Mouse (Mus musculus) embryonic facial prominence, embryonic 14.5 days (tissue): ENCODE data around the gene Phc1. TPM values are rescaled to one million over a fixed set of nuclear protein-coding genes. Genes with fewer than 3 reads are reported as not detected.

Experiments used
- ATAC-seq: fragments of 200-750 bp; cut with Nextera tagmentation; 2 replicates; pipeline ENCODE4 v1.8.0; 2017; ENCODE audit warnings: low read depth, moderate number of reproducible peaks, moderate TSS enrichment
- DNase-seq: peaks from one replicate; pipeline ENCODE4 v3.0.0-alpha.2; 2015; ENCODE audit warnings: low spot score
- H3K27ac ChIP-seq: fragments of 300-500 bp; sonication (generic); replicated peaks from 2 replicates; pipeline ENCODE4 v1.5.1; 2014; ENCODE audit warnings: low read depth, mild to moderate bottlenecking, low read length, moderate library complexity
- H3K27me3 ChIP-seq: fragments of 300-500 bp; sonication (generic); replicated peaks from 2 replicates; pipeline ENCODE4 v1.6.1; 2014; ENCODE audit warnings: low read length; ENCODE audit not compliant: control insufficient read depth, insufficient read depth
- H3K36me3 ChIP-seq: fragments of 300-500 bp; sonication (generic); 2 replicates; pipeline ENCODE4 v1.6.1; 2014; ENCODE audit warnings: low read length, mixed read lengths; ENCODE audit not compliant: control insufficient read depth, insufficient read depth
- H3K4me1 ChIP-seq: fragments of 300-500 bp; sonication (generic); 2 replicates; pipeline ENCODE4 v1.6.1; 2014; ENCODE audit warnings: antibody characterized with exemption, low read length; ENCODE audit not compliant: control insufficient read depth, insufficient read depth
- H3K4me2 ChIP-seq: fragments of 300-500 bp; sonication (generic); 2 replicates; pipeline ENCODE4 v1.6.1; 2014; ENCODE audit warnings: low read depth, mild to moderate bottlenecking, low read length, moderate library complexity, mixed read lengths
- H3K4me3 ChIP-seq: fragments of 300-500 bp; sonication (generic); 2 replicates; pipeline ENCODE4 v1.5.1; 2014; ENCODE audit warnings: low read depth, mild to moderate bottlenecking, low read length
- H3K9ac ChIP-seq: fragments of 300-500 bp; sonication (generic); 2 replicates; pipeline ENCODE4 v1.6.1; 2014; ENCODE audit warnings: low read depth, mild to moderate bottlenecking, low read length, moderate library complexity, mixed read lengths
- H3K9me3 ChIP-seq: fragments of 300-500 bp; sonication (generic); 2 replicates; pipeline ENCODE4 v1.6.1; 2016; ENCODE audit warnings: low read length; ENCODE audit not compliant: control insufficient read depth
- WGBS: fragments of 180-500 bp; shearing (Covaris S2); extraction: QIAGEN DNeasy Blood & Tissue Kit; methylation state at CpG from one replicate; pipeline ENCODE4 v1.1.7; 2014; 5-methylcytosine and 5-hydroxymethylcytosine counted together
- polyA plus RNA-seq: library from polyadenylated mRNA; unstranded; fragments of >200 nt; fragmentation: Nextera tagmentation; extraction: Ambion mirVana; gene quantifications from 2 replicates; pipeline ENCODE4 v1.2.1, GENCODE M21; 2014

The Phc1 gene
- polyA plus RNA-seq, 1 experiment from 2014 or later, result 20.8 TPM

DNA sequence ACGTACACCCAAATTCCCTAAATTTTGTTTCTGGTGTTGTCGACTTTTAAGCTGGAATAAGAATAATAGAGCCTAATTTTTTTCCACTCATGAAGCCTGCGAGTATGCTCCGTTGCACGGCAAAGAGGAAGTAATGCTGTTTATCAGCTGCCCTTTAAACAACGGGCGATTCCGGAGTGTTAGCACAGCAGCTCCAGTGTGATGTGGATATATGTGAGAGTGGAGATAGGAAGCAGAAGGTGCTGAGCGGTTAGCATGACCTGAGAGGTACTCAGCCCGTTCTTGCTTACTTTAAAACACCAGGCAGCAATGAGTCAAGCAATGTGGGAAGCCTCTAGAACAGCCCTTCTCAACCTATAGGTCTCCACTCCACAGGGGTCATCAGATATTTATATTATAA, 3.4 kb upstream of the Phc1 start:
- Histone ChIP-seq H3K9ac (no peak overlapping the region), H3K27me3 (no peaks in the 10 kb centered on the region), H3K4me2 (no peak overlapping the region), H3K9me3 (no peaks in the 10 kb centered on the region), H3K4me3 (no peak overlapping the region), H3K27ac (no peak overlapping the region), H3K36me3 (no peaks in the 10 kb centered on the region), H3K4me1 (peaks cover 2% of the 10 kb centered on the region; the same call in 1 of the 2 replicates)
- ATAC-seq (no peak), DNase-seq (no peak)
- 59% methylated on average over 10 of the region's 10 CpGs for WGBS

DNA sequence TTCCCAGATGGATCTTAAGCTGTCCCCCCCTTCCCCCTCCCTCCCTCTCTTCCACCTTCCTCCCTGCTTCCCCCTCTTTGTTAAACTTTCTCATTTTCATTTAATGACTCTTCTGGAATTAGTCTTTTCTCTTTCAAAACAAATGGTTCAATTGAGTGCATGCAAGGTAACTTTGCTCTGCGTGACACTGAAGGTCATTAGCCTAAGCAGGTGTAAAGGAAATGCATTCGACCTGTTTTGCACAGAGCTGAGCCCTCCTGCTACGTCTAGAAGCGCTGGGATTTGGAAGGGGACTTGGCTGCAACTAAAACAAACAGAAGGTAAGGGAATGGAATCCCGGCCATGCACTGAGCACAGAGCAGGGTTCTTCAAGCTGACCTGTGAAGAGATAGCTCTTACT, 1.8 kb upstream of the Phc1 start:
- Histone ChIP-seq H3K4me3 (no peak overlapping the region), H3K36me3 (no peaks in the 10 kb centered on the region), H3K4me1 (peaks cover 9% of the 10 kb centered on the region; the same call in 1 of the 2 replicates), H3K27me3 (no peaks in the 10 kb centered on the region), H3K9me3 (no peaks in the 10 kb centered on the region), H3K4me2 (no peak overlapping the region), H3K27ac (no peak overlapping the region), H3K9ac (no peak overlapping the region)
- ATAC-seq (no peak), DNase-seq (no peak)
- WGBS, result 23% methylated on average over 5 of the region's 5 CpGs

DNA sequence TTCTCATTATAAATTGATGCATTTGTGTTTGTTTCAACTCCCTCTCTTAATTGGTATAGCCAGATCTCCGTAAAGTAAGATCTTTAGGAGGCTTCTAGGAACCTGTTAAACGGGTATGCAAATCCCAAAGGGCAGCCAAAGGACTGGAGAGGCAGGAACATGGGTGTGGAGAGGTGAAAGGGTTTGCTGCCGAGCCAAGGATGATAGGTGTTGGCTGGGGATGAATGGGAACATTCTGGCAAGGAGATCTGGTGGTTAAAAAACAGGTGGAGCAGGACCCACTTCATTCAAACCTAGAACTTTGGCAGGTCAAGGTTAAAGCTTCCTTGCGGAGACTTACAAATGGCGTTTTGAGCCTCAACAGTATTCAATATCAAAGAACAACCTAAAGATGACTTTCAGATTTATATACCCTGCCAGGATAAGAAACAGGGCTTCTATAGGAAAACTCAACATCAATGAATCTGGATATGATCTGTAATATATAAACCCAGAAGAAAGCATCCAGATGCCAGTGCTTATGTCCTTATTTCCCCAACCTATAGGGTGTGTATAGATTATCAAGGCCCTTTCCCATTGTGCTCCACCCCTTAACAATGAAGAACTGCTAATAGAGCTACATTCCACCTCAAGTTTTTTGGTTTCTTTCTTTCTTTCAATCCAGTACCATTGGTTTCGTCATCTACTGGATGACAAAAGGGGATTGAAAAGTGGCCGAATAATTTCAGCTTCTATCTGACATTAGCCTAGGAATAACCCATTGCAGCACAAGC, 863 bp upstream of the Phc1 start:
- Histone ChIP-seq H3K27me3 (no peaks in the 10 kb centered on the region), H3K9me3 (no peaks in the 10 kb centered on the region), H3K36me3 (peaks cover 5% of the 10 kb centered on the region; the same call in 1 of the 2 replicates), H3K27ac (peak overlapping the region; percentile 98; the same call in 1 of the 2 replicates), H3K9ac (no peak overlapping the region), H3K4me2 (peak overlapping the region; percentile 65), H3K4me1 (peaks cover 9% of the 10 kb centered on the region; the same call in 1 of the 2 replicates), H3K4me3 (no peak overlapping the region)
- DNase-seq, result peak; percentile 63
- ATAC-seq, result no peak
- 36% methylated on average over 7 of the region's 7 CpGs for WGBS

DNA sequence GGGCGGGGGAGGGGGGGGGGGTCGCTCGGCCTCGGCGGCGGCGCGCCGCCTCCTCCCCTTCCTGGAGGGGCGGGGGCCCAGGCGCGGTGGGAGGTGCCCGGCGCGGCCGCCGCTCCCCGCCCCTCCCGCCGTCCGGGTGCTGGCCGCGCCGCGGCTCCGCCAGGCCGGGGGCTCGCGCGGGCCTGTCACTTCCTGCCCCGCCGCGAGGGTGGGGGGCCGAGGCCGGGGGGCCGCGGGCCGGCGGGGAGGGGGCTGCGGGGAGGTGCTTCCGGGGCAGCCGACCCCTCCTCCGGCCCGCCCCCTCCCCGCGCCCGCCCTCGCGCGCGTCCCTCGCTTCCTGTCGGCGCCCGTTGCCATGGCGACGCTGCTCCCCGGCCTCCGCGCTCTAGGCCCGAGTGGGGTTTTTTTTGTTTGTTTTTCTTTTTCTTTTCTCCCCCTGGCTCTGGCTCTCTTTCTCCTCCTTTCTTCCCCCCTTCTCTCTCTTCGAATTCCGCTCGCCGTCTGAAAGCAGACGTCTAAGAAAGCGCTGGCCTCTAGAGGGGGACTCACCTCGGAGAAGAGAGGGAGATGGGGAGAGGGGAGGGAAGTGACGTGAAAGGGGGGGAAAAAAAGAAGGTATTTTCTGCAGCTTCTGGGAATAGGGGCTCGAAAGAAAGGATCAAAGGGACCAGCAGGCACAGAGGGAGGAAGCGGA, 566 bp downstream of the Phc1 start:
- H3K4me1 ChIP-seq, result peaks cover 9% of the 10 kb centered on the region; the same call in 1 of the 2 replicates
- peak overlapping the region; percentile 83 for H3K9ac ChIP-seq
- WGBS, result under 1% methylated on average over 20 of the region's 71 CpGs
- H3K36me3 ChIP-seq, result peaks cover 17% of the 10 kb centered on the region
- H3K27ac ChIP-seq, result peak overlapping the region; percentile 98
- H3K4me2 ChIP-seq, result peak overlapping the region; percentile 70
- H3K27me3 ChIP-seq, result no peaks in the 10 kb centered on the region
- peak overlapping the region; percentile 73 for H3K4me3 ChIP-seq
- DNase-seq, result peak; percentile 95
- ATAC-seq, result peak; percentile 86
- H3K9me3 ChIP-seq, result no peaks in the 10 kb centered on the region

DNA sequence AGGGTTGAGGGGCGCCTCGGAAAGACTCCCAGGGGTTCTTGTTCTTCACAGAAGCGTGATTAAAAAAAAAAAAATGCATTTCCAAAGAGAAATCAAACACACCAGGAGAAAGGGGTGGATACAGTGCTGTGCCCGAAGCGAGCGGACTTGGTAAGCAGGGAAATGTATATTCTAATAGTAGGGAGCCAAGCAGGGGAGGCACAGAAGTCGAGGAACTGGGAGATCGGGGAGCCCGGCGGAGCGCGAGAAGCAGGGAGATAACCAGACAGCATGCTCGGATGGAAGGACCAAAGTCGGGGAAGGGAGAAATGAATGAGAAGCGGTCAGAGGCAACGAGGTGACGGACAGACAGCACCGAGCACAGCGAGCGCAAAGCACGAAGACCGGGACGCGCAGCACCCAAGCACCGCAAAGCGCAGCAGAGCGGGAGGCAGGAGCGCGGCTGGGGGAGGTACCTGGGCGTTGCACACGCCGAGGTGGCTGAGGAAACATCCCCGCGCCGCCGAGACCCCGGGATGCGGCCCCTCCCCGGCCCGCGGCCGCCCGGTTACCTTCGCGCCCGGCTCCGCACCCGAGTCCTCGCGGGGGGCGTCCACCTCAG, 1.2 kb downstream of the Phc1 start:
- Histone ChIP-seq H3K4me3 (peak overlapping the region; percentile 73), H3K9ac (peak overlapping the region; percentile 83), H3K9me3 (no peaks in the 10 kb centered on the region), H3K36me3 (peaks cover 23% of the 10 kb centered on the region), H3K4me1 (peaks cover 9% of the 10 kb centered on the region; the same call in 1 of the 2 replicates), H3K27me3 (no peaks in the 10 kb centered on the region), H3K4me2 (peak overlapping the region; percentile 70), H3K27ac (peak overlapping the region; percentile 98)
- ATAC-seq, result peak; percentile 79
- DNase-seq, result peak; percentile 83
- 1% methylated on average over 29 of the region's 51 CpGs for WGBS

DNA sequence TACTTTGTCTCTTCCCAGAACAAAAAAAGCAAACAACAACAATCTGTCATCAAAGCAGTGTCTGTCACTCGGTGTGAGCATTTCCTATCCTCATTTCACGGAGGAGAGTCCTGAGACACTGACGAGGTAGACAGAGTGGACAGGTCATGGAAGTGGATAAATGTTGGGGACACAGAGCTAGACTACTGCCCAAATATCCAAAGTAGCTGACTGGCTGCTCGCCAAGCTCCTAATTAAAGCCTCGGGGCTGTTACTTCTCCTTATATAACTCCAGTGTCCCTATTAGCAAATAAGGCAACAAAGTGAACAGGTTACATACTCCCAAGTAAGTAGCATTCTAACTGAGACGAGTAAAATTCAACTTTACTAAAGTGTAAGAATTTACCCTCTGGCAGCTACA, 2.8 kb downstream of the Phc1 start:
- WGBS, result 42% methylated on average over 6 of the region's 6 CpGs
- no peaks in the 10 kb centered on the region for H3K9me3 ChIP-seq
- ATAC-seq, result no peak
- H3K9ac ChIP-seq, result no peak overlapping the region
- H3K4me3 ChIP-seq, result no peak overlapping the region
- no peak overlapping the region for H3K4me2 ChIP-seq
- H3K4me1 ChIP-seq, result peaks cover 9% of the 10 kb centered on the region; the same call in 1 of the 2 replicates
- H3K27me3 ChIP-seq, result no peaks in the 10 kb centered on the region
- no peak overlapping the region for H3K27ac ChIP-seq
- no peak for DNase-seq
- H3K36me3 ChIP-seq, result peaks cover 39% of the 10 kb centered on the region

DNA sequence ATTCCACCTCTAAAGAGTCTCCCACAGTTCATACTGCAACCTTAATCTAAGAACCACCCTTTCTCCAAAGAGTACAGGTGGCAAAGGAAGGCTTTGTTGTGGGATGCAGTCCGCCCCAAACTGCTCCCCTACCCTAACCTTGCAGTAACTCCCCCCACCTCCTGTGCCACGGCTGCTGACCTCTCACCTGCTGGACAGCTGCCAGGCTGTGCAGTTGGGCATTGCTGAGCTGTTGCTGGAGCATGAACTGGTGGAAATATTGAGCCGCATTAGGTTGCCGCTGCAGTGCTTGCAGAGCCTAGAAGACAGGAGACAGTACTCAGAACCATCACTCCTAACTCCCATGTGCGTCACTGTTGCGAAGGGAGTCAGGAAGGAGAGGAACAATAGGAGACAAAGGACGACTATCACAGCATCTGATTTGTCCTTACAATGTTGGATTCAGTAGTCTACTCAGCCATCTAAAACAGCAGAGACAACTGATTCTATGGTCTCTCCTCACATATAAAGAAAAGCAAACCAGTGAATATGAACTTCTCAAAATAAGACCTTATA, 5.5 kb downstream of the Phc1 start:
- DNase-seq (no peak), ATAC-seq (no peak)
- Histone ChIP-seq H3K36me3 (peaks cover 62% of the 10 kb centered on the region), H3K27ac (no peak overlapping the region), H3K27me3 (no peaks in the 10 kb centered on the region), H3K4me2 (no peak overlapping the region), H3K4me1 (peaks cover 9% of the 10 kb centered on the region; the same call in 1 of the 2 replicates), H3K9me3 (no peaks in the 10 kb centered on the region), H3K9ac (no peak overlapping the region), H3K4me3 (no peak overlapping the region)
- 83% methylated on average over 7 of the region's 7 CpGs for WGBS

DNA sequence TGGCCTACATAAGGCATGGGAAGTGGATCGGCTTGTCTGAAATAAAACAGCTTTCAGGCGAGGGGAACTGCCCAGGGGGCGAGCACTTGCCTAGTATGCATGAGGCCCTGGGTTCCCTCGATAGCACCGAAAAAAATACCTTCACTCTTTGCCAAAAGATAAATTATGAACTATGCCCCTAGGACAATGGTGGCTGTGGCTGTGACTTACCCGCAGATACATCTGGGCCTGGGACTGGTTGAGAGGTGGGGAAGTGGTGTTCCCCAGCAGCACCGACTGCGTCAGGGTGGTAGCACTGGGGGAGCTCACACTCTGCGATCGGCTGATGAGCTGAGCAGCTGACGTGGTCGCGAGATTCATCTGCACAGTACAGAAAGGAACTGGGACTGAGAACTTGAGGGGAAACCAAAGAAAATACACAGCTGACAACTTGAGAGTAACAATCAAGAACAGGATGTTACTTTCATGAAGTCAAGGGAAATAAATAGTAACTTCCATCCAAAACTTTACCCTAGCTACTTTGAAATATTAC, 7.2 kb downstream of the Phc1 start:
- H3K9me3 ChIP-seq, result no peaks in the 10 kb centered on the region
- H3K9ac ChIP-seq, result no peak overlapping the region
- DNase-seq (no peak), ATAC-seq (no peak)
- no peak overlapping the region for H3K4me3 ChIP-seq
- 86% methylated on average over 13 of the region's 13 CpGs for WGBS
- H3K4me2 ChIP-seq, result no peak overlapping the region
- peaks cover 1% of the 10 kb centered on the region; the same call in 1 of the 2 replicates for H3K4me1 ChIP-seq
- H3K27me3 ChIP-seq, result no peaks in the 10 kb centered on the region
- peaks cover 77% of the 10 kb centered on the region for H3K36me3 ChIP-seq
- no peak overlapping the region for H3K27ac ChIP-seq
